Mouse (Mus musculus) cortical plate, adult 2 months (tissue): ENCODE measurements at regions not wholly inside any gene's neighbourhood (a gene's known extent, or its start where the extent isn't known, plus 50 kb on each side); places are given as distances from the start of the nearest gene placed in this dataset.

Experiments used
- CTCF ChIP-seq: fragments of 200-500 bp; IDR thresholded peaks from 2 replicates; pipeline ENCODE4 v1.5.1; 2011; ENCODE audit warnings: mild to moderate bottlenecking, control low read depth, low read length; ENCODE audit not compliant: insufficient read depth; ENCODE audit errors: extremely low read depth
- POLR2A ChIP-seq: fragments of 200-500 bp; IDR thresholded peaks from 2 replicates; pipeline ENCODE4 v1.6.1; 2011; ENCODE audit warnings: mild to moderate bottlenecking, low read length, control low read depth; ENCODE audit not compliant: insufficient read depth; ENCODE audit errors: extremely low read depth

- no peak for TF ChIP-seq POLR2A
- TF ChIP-seq CTCF: no peak
These were observed 291.6 kb downstream of the Abcc12 start for GRCm38 (mm10) chr8:86288713-86289384.
